Mouse (Mus musculus): ENCODE measurements around the gene D430041D05Rik.

DNA sequence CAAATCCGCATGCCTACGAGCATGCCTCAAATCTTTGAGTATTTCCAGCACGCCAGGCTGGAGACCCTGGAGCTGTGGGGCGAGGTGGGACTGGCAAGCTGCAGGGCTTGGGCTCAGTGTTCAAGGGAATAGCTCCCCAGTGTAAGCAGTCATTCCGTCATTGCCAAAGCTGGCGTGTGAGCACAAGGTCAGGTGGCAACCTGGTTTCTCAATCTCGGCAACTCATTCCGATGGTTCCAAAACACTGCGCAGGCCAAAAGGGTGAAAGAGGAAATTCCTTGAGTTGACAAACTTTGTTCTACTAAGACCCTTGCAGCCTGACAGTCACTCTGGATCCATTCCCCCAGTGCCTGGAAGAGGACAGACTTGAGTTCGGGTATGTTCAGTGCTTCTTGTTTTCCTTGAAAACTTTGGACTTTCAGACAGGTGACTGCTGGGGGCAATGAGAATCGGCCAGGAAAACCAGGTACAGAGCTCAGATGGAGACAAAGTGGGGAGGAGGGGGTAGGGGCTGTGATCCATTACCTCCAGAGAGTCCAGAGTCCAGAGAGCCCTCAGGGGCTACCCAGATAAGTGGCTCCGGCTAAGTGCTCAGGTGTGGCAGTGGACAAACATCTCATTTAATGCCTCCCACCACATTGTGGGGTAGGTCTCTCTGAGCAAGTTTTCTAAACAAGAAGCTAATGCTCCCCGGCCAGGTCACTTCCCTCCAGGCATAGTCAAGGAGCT is 281.8 kb downstream of the D430041D05Rik start:
- TF ChIP-seq POLR2A (IDR thresholded peaks at IDR 0.05; ENCODE audit: insufficient read length, low read depth) (no peak), CEBPB (IDR thresholded peaks at IDR 0.05; ENCODE audit: insufficient read depth, poor library complexity, severe bottlenecking) (no peak), MYOD1 (IDR thresholded peaks at IDR 0.05; ENCODE audit: control insufficient read depth in 1 of 3, insufficient read length in 2 of 3, low read depth in 2 of 3) (no peak), MAX (IDR thresholded peaks at IDR 0.05; ENCODE audit: low read depth) (no peak), USF1 (IDR thresholded peaks at IDR 0.05; ENCODE audit: low read depth) (no peak), TCF12 (IDR thresholded peaks at IDR 0.05; ENCODE audit: insufficient read depth, poor library complexity, severe bottlenecking) (no peak), E2F4 (IDR thresholded peaks at IDR 0.05; ENCODE audit: insufficient read depth) (no peak), POLR2AphosphoS2 (IDR thresholded peaks at IDR 0.05; ENCODE audit: insufficient read length, low read depth) (no peak), REST (IDR thresholded peaks at IDR 0.05; ENCODE audit: insufficient read depth, insufficient read length) (no peak), SRF (IDR thresholded peaks at IDR 0.05; ENCODE audit: control insufficient read depth, insufficient read length, low read depth) (no peak), TCF3 (IDR thresholded peaks at IDR 0.05; ENCODE audit: insufficient read length, low read depth) (no peak)

Measured in myocyte (in vitro differentiated cells).